Mouse (Mus musculus) liver, postnatal 0 days (tissue): ENCODE measurements around the gene Cyb5r2.

ENCODE experiments used
- CTCF ChIP-seq: sonication (generic); IDR thresholded peaks from 2 replicates; pipeline ENCODE4 v1.5.1; 2016; ENCODE audit warnings: antibody characterized with exemption, low read depth
- EP300 ChIP-seq: IDR thresholded peaks from 2 replicates; pipeline ENCODE4 v1.6.1; 2016; ENCODE audit warnings: antibody characterized with exemption, low read depth, mild to moderate bottlenecking

DNA sequence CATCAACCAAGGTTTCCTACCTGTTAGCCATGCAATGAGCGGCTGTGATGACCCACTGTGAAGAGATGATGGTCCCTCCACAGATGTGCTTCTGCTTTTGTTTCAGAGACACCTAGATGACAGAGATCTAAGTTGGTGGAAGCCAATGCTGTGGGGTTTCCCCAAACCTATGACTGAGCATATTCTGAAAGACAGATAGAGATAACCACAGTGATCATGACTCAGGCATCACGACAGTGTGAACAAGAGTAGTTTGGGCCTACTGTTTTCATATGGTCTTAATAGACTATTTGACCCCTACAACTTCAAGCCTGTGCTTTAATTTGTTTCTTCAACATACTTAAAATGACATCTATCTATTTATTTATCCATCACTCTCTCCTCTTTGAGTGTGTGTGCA is 38.7 kb upstream of the Cyb5r2 start:
- TF ChIP-seq CTCF (no peak), EP300 (no peak)
